Mouse (Mus musculus) liver, embryonic 14.5 days (tissue): Measurements from ENCODE around the gene Serpina3a. TPM values are rescaled to one million over a fixed set of nuclear protein-coding genes. Genes with fewer than 3 reads are reported as not detected.
"Not testable (repeated sequence)": the region's sequence is repeated elsewhere in the genome, so short reads cannot be mapped to it uniquely, and the experiment has no call there.

ENCODE experiments used
- ATAC-seq: fragments of 200-750 bp; cut with Nextera tagmentation; 2 replicates; pipeline ENCODE4 v1.8.0; 2017; ENCODE audit warnings: moderate number of reproducible peaks, mild to moderate bottlenecking, moderate library complexity; ENCODE audit not compliant: insufficient read depth
- DNase-seq, 3 experiments: peaks; one replicate each; pipeline ENCODE4 v3.0.0-alpha.2; 2012 to 2013; ENCODE audit warnings: low read depth in 3 of 3, low spot score in 3 of 3
- H3K27ac ChIP-seq: fragments of 300-500 bp; sonication (generic); 2 replicates; pipeline ENCODE4 v1.5.1; 2014; ENCODE audit warnings: moderate library complexity, mild to moderate bottlenecking, control low read depth, inconsistent platforms
- H3K27me3 ChIP-seq: fragments of 300-500 bp; sonication (generic); 2 replicates; pipeline ENCODE4 v1.6.1; 2014; ENCODE audit warnings: mild to moderate bottlenecking, low read length, moderate library complexity; ENCODE audit not compliant: control insufficient read depth, insufficient read depth
- H3K36me3 ChIP-seq: fragments of 300-500 bp; sonication (generic); replicated peaks from 2 replicates; pipeline ENCODE4 v1.6.1; 2014; ENCODE audit warnings: low read depth; ENCODE audit not compliant: control insufficient read depth, insufficient read depth
- H3K4me1 ChIP-seq, 2 experiments: fragments of 200-500 bp in 1 of 2; fragments of 300-500 bp in 1 of 2; sonication (generic) in 1 of 2; replicated peaks; 2 replicates each; pipeline ENCODE4 v1.6.1; 2012 to 2014; ENCODE audit warnings: antibody characterized with exemption in 1 of 2, inconsistent platforms in 1 of 2, low read length in 1 of 2; ENCODE audit not compliant: control insufficient read depth in 2 of 2, insufficient read depth in 2 of 2
- H3K4me2 ChIP-seq: fragments of 300-500 bp; sonication (generic); 2 replicates; pipeline ENCODE4 v1.6.1; 2014; ENCODE audit warnings: low read depth, mild to moderate bottlenecking, control low read depth, moderate library complexity
- H3K4me3 ChIP-seq, 2 experiments: fragments of 200-500 bp in 1 of 2; fragments of 300-500 bp in 1 of 2; sonication (generic) in 1 of 2; 2 replicates each; pipeline ENCODE4 v1.5.1; 2012 to 2014; ENCODE audit warnings: low read depth in 2 of 2, low read length in 2 of 2, mild to moderate bottlenecking in 2 of 2, control low read depth in 1 of 2, inconsistent platforms in 1 of 2, moderate library complexity in 1 of 2; ENCODE audit not compliant: insufficient read depth in 1 of 2
- H3K9ac ChIP-seq: fragments of 300-500 bp; sonication (generic); replicated peaks from 2 replicates; pipeline ENCODE4 v1.6.1; 2014; ENCODE audit warnings: mild to moderate bottlenecking, control low read depth, moderate library complexity
- H3K9me3 ChIP-seq: fragments of 300-500 bp; sonication (generic); 2 replicates; pipeline ENCODE4 v1.6.1; 2016; ENCODE audit warnings: low read length, mixed read lengths; ENCODE audit not compliant: control insufficient read depth
- CTCF ChIP-seq: IDR thresholded peaks from 2 replicates; pipeline ENCODE4 v1.5.1; 2016; ENCODE audit warnings: antibody characterized with exemption, low read depth, control low read depth
- EP300 ChIP-seq: IDR thresholded peaks from 2 replicates; pipeline ENCODE4 v1.6.1; 2016; ENCODE audit warnings: antibody characterized with exemption, low read depth
- WGBS: fragments of 180-500 bp; shearing (Covaris S2); extraction: QIAGEN DNeasy Blood & Tissue Kit; methylation state at CpG from one replicate; pipeline ENCODE4 v1.1.7; 2014; ENCODE audit not compliant: insufficient replicate concordance; 5-methylcytosine and 5-hydroxymethylcytosine counted together
- polyA plus RNA-seq, 2 experiments: library from polyadenylated mRNA; depleted of rRNA in 1 of 2; stranded (reverse) in 1 of 2; unstranded in 1 of 2; fragments of >200 nt; fragmentation: Nextera tagmentation in 1 of 2; extraction: Ambion mirVana in 1 of 2; gene quantifications; 2 replicates each; pipeline versions ENCODE4 v1.2.1 to v1.2.3; 2012 to 2014

Gene Serpina3a
- not detected in 2 replicates for polyA plus RNA-seq (2012; rRNA removed)
- not detected in 2 replicates for polyA plus RNA-seq (2014; fragmentation: Nextera tagmentation; extraction: Ambion mirVana)

DNA sequence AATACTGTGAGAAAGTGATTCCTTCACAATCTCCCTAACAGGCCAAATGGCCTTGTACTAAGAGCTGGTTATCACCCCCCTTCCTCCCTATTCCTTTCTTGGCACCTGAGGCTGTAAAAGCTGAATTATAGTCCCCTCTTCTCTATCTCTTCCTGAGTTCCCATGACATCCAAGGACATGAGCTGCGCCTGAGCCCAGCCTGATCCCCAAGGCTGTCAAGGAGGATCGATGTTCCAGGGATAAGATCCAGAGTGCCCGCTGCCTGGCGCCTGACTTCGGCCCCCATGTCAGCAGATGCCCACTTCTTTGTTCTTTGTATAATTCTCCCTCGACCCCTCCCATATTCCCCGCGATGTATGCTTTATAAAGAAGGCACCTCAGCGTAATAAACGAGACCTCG lies at the start of gene Serpina3a:
Serpina3a (plus strand) TSS at position 392 of the 400 bp plus-strand sequence.
- 74% methylated on average over 11 of the region's 11 CpGs for WGBS

DNA sequence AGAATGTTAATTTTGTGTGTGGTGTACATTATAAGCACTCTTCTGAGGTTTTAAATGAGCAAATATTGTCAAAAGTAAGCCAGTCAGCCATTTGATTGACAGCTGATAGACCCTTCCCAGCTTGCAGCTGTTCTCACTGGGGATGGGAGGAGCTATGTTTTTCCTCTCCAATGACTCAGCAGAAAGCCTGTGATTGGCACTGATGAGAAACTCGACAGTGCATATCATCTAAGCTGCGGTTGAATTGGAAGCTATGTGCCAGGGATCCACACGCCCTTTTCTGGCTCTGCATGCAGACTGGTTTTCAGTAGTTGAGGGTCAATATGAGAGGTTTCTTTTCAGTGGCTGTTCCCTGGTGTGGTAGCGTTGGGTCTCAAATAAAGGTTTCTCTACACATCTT lies 48.0 kb upstream of the Serpina3a start:
- DNase-seq (no peak), ATAC-seq (no peak)
- 38% methylated on average over 4 of the region's 4 CpGs for WGBS
- no peaks in the 10 kb centered on the region for H3K4me1 ChIP-seq
- no peak for TF ChIP-seq CTCF
- no peak for TF ChIP-seq EP300
- H3K9me3 ChIP-seq: no peaks in the 10 kb centered on the region
- H3K9ac ChIP-seq: no peak overlapping the region
- no peaks in the 10 kb centered on the region for H3K27me3 ChIP-seq
- H3K27ac ChIP-seq: no peak overlapping the region
- H3K4me3 ChIP-seq: no peak overlapping the region
- H3K4me2 ChIP-seq: no peak overlapping the region
- no peaks in the 10 kb centered on the region for H3K36me3 ChIP-seq

More for the DNA sequence above, at the start of gene Serpina3a:
- H3K27ac ChIP-seq, H3K9ac ChIP-seq, ATAC-seq, H3K4me2 ChIP-seq, H3K4me3 ChIP-seq, H3K4me1 ChIP-seq, DNase-seq, H3K36me3 ChIP-seq, H3K9me3 ChIP-seq, H3K27me3 ChIP-seq: not testable (repeated sequence)

DNA sequence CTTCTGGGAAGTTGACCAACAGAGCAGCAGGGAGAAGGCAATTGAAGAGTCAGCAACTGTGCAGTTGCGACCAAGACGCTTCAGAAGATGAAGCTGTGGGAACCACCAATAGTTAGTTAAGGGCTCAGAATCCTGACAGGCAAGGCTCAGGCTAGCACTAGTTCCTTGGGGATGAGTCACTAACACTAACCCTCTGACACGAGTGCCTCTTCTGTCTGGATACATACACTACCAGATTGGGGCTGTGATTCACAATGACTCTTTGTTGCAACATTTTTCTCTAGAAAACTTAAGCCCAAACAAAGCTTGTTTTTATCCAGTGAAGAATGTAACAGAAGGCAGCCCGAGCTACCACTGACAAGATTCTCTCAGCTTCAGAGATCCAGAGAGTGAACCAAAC lies 47.5 kb upstream of the Serpina3a start:
- H3K4me1 ChIP-seq: no peaks in the 10 kb centered on the region
- no peaks in the 10 kb centered on the region for H3K9me3 ChIP-seq
- no peak overlapping the region for H3K4me2 ChIP-seq
- no peaks in the 10 kb centered on the region for H3K27me3 ChIP-seq
- WGBS: 67% methylated on average over 4 of the region's 4 CpGs
- H3K36me3 ChIP-seq: no peaks in the 10 kb centered on the region
- H3K4me3 ChIP-seq: no peak overlapping the region
- DNase-seq: no peak
- TF ChIP-seq CTCF (no peak), EP300 (no peak)
- no peak overlapping the region for H3K27ac ChIP-seq
- no peak for ATAC-seq
- no peak overlapping the region for H3K9ac ChIP-seq

DNA sequence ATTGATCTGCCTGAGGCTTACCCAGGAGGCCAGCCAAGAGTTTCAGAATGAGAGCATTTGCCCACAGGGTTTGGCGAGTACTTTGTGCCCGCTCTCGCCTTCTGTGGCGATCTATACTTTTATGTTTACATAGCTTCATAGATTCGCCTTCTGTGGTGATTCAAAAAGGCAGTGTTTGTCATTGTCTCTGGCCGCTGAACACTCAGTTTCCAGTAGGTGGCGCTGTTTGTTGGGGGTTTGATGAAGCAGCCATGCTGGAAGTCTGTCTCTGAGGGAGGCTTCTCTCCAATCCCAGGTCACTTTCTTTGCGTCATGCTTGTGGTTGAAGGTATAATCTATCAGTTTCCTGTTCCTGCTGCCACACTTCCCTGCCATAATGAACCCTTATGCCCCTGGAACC lies 46.3 kb upstream of the Serpina3a start:
- H3K4me1 ChIP-seq: no peaks in the 10 kb centered on the region
- H3K4me3 ChIP-seq: no peak overlapping the region
- no peak overlapping the region for H3K4me2 ChIP-seq
- no peak overlapping the region for H3K9ac ChIP-seq
- H3K27me3 ChIP-seq: no peaks in the 10 kb centered on the region
- peak in 2 of 3 experiments; percentile 26 to 27 for DNase-seq
- WGBS: 14% methylated on average over 8 of the region's 8 CpGs
- H3K27ac ChIP-seq: no peak overlapping the region
- no peaks in the 10 kb centered on the region for H3K9me3 ChIP-seq
- ATAC-seq: no peak
- no peaks in the 10 kb centered on the region for H3K36me3 ChIP-seq
- TF ChIP-seq CTCF (peak; percentile 75), EP300 (no peak)

DNA sequence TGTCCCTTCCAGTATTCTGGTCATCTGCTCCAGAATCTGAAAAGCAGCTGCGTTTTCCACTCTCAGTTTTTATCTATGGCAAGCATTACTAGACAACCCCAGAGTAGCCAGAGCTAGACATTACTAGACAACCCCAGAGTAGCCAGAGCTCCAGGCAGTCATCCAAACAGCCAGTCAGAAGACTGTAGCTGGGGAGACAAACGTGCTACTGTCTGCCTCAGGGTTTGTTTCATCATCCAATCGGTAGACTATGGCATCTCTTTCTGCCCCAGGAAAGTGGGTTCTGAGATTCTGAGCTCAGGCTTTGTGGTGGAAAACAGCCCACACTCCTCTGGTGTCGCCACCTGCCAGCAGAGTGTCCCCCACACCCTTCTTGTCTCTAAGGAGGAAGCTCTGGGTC lies 45.0 kb upstream of the Serpina3a start:
- 23% methylated on average over 4 of the region's 4 CpGs for WGBS
- no peaks in the 10 kb centered on the region for H3K4me1 ChIP-seq
- no peaks in the 10 kb centered on the region for H3K27me3 ChIP-seq
- H3K9me3 ChIP-seq: no peaks in the 10 kb centered on the region
- no peak for DNase-seq
- H3K4me3 ChIP-seq: no peak overlapping the region
- ATAC-seq: no peak
- H3K36me3 ChIP-seq: no peaks in the 10 kb centered on the region
- no peak overlapping the region for H3K4me2 ChIP-seq
- TF ChIP-seq CTCF: no peak
- TF ChIP-seq EP300: no peak
- no peak overlapping the region for H3K27ac ChIP-seq
- H3K9ac ChIP-seq: no peak overlapping the region
